Mouse (Mus musculus) left cerebral cortex, postnatal 36 days (tissue): Measurements from ENCODE around the gene Irgc1. TPM values are rescaled to one million over a fixed set of nuclear protein-coding genes. Genes with fewer than 3 reads are reported as not detected.

ENCODE experiments used
- DNase-seq, 2 experiments: peaks; one replicate each; pipeline ENCODE4 v3.0.0; 2021 to 2022; ENCODE audit warnings: low spot score in 2 of 2, mixed read lengths in 1 of 2
- intact Hi-C: fragments of 180-260 bp; cut with DNase I; formaldehyde crosslinking; loops from one replicate; pipeline ENCODE4 v1.15.1; 2025
- total RNA-seq, 2 experiments: library from RNA; stranded (reverse); gene quantifications; 2 replicates each; pipeline ENCODE4 v1.2.3; 2021

Irgc1 gene
- total RNA-seq, 2 experiments from 2014 or later: 0.42 to 0.72 TPM

DNA sequence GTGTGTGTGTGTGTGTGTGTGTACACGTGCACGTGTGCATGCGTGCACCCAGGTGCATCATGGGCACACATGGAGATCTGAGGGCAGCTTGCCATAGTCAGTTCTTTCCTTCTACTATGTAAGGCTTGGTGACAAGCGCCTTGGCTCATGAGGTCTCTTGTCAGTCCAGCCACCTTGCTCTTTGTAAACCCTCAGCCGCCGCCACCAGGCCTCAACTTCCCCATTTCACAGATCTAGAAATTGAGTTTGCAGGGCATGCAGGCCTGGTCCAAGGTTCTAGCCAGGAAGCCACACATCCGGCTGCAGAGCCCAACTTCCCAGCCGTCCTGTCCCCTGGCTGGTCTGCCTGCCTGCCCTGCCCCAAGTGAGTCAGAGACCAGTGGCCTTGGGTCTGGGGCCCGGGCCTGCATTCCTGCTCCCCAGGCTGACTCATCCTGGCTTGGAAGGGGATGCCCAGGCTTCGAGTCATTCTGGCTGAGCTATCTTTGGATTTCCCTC is 65.0 kb downstream of the Irgc1 start:
- DNase-seq: no peak

DNA sequence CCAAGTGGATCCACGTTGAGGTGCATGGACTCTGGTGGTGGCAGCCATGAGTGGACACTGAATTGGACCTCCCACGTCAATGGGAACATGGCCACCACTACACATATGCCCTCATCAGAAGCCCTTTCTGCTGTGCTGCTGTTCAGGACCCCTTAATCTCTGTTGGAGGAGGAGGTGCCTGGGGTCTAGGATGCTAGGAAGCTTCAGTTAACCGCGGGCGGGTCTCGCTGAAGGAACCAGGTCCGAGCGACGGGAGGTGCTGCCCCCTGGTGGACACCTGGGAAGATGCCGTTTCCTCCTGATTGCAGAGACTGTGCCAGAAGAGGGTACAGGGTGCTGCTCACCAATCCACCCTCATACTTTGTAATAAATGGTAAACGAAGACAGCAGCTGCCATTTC is 67.3 kb downstream of the Irgc1 start:
- intact Hi-C loops: loop anchor here (1.0 to 2.0 kb wide), 2 partner anchors 21 to 48 kb away; no protein-coding TSS in a partner anchor

More for the DNA sequence above, 65.0 kb downstream of the Irgc1 start:
- intact Hi-C loops: no loop called here

DNA sequence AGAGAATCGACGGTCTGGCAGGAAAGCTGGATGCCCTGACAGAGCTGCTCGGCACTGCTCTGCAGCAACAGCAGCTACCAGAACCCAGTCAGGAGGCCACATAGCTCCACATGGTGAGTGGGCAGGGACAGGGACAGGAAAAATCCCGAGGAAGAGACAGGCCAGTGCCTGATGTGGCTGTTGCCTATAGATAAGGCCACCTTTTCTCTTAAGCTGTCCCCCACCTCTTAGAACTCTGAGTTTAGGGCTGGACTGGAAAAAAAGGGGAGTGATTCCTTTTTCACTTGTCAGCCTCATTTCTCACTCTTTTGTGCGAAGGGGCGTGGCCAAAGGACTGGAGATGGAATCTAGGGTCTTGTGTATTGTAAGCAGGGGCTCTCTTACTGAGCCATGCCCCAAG is 68.0 kb downstream of the Irgc1 start:
- intact Hi-C loops: loop anchor here (2.0 kb wide), 1 partner anchor 47 kb away; no protein-coding TSS in a partner anchor
- DNase-seq: no peak

More for the DNA sequence above, 67.3 kb downstream of the Irgc1 start:
- DNase-seq: peak; percentile 53 to 59

DNA sequence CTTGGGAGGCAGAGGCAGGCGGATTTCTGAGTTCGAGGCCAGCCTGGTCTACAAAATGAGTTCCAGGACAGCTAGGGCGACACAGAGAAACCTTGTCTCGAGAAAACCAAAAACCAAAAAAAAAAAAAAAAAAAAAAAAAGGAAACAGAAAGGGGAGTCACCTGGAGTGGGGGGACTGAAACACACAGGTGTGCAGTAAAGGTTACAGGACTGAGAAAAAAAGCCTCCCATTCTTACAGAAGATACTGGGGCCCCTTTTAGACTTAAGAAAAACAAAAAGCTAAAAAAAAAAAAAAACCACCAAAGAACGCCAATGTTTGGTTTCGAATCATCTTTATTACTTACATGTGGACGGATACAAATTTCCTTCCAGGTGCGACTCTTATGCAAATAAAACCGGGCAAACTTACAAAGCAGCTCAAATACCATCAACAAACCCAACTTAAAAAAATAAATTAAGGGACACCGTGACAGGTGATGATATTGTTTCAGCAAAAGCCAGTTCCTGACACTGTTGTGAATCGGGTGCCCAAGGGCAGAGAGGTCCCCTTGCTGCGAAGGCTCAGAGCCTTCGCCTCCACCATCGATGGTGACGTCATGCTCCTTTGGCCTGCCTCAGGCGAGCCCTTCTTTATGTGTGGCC is 69.2 kb downstream of the Irgc1 start:
- intact Hi-C loops: no loop called here
- no peak for DNase-seq

Other genes starting within 250 kb of the Irgc1 start
- gene Zfp111, start 240.9 kb downstream of the Irgc1 start, total RNA-seq: 10 to 100 TPM; 11.2 to 11.9 TPM
- 10 to 100 TPM in 1 of 2 experiments, 1 to 10 TPM in 1; 8.6 to 10.8 TPM for gene Zfp109, start 214.7 kb downstream of the Irgc1 start, total RNA-seq
- 1 to 10 TPM; 7.8 to 9.1 TPM for gene Zfp108, start 197.5 kb downstream of the Irgc1 start, total RNA-seq
- 10 to 100 TPM; 11.8 to 12.6 TPM for gene Zfp93, start 181.9 kb downstream of the Irgc1 start, total RNA-seq
- 10 to 100 TPM; 21.9 to 23.9 TPM for gene Zfp61, start 151.1 kb downstream of the Irgc1 start, total RNA-seq
- gene Zfp94, start 135.6 kb downstream of the Irgc1 start, total RNA-seq: 10 to 100 TPM; 13.2 to 16.2 TPM
- not detected for gene Tescl, start 118.4 kb downstream of the Irgc1 start, total RNA-seq
- not detected for gene Lypd5, start 103.1 kb downstream of the Irgc1 start, total RNA-seq
- gene Kcnn4, start 82.0 kb downstream of the Irgc1 start, total RNA-seq: under 1 TPM; 0.42 to 0.77 TPM
- 10 to 100 TPM; 39.6 to 51.1 TPM for gene Smg9, start 52.7 kb downstream of the Irgc1 start, total RNA-seq
- 1 to 10 TPM in 1 of 2 experiments, under 1 TPM in 1; 0.91 to 1.7 TPM for gene Plaur, start 10.2 kb upstream of the Irgc1 start, total RNA-seq
- 100 to 1,000 TPM; 235 to 307 TPM for gene Cadm4, start 29.7 kb upstream of the Irgc1 start, total RNA-seq
- gene Zfp428, start 54.7 kb upstream of the Irgc1 start, total RNA-seq: 10 to 100 TPM; 47.9 to 49.4 TPM
- not detected for gene AC161166.1, start 60.2 kb upstream of the Irgc1 start, total RNA-seq
- gene Irgq, start 78.4 kb upstream of the Irgc1 start, total RNA-seq: 10 to 100 TPM; 80.8 to 89.2 TPM
- gene Pinlyp, start 93.8 kb upstream of the Irgc1 start, total RNA-seq: not detected
- 10 to 100 TPM; 29.8 to 41.4 TPM for gene Xrcc1, start 94.0 kb upstream of the Irgc1 start, total RNA-seq
- 10 to 100 TPM; 11.8 to 14.3 TPM for gene Ethe1, start 135.2 kb upstream of the Irgc1 start, total RNA-seq
- gene Zfp575, start 135.3 kb upstream of the Irgc1 start, total RNA-seq: 1 to 10 TPM; 6.6 to 6.8 TPM
- under 1 TPM; 0.22 to 0.48 TPM for gene Phldb3, start 158.5 kb upstream of the Irgc1 start, total RNA-seq
- gene Lypd3, start 184.3 kb upstream of the Irgc1 start, total RNA-seq: 1 to 10 TPM in 1 of 2 experiments, under 1 TPM in 1; 0.32 to 1.3 TPM
- gene Tex101, start 224.4 kb upstream of the Irgc1 start, total RNA-seq: not detected